Mouse (Mus musculus) kidney, postnatal 4 days (tissue): ENCODE measurements around the gene Meis1.

Experiments
- DNase-seq, 2 experiments: peaks; one replicate each; pipeline ENCODE4 v3.0.0; 2021; ENCODE audit warnings: mixed read lengths in 2 of 2

The Meis1 gene

GRCm38 (mm10) chr11:19018489-19019203 is at the start of gene Meis1:
Meis1 (minus strand) TSS chr11:19018985.
- peak; percentile 87 to 94 for DNase-seq

DNA sequence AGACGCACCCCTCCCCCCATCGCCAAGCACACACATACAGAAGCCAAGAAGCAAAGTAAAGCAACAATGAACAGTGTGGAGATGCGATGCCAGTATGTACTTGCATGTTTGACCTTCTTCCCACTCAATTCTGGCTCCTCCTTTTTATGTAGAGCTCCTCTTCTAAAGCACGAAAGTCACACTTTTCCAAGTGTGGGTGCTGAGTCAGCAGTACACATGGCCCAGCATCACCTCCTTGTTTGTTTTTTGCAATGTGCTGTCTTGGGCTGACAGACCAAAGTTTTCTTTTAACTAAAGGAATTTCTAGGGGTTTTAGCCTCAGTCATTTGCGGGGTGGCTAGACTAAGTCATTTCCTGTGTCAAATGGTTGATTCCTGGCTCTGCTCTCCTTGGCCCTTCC is 48.5 kb upstream of the Meis1 start:
- DNase-seq, result no peak

DNA sequence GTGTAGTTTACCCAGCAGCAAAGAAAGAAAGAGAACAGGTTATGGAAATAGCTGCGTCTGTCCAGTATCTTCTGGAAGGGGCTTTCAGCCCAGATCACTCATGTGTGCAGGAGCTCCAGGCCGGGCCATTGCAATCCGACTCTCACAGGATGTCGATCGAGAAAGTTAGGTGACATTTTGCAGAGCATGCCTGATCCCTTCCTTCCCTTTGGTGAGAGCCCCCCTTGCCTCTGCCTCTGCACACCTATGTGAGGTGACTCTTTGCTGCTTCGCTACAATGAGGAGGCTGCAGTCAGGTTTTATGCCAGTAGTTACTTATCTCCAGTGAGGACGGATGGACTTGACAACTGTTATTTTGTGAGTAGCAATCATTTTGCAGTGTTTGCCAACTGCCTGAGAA is 30.5 kb upstream of the Meis1 start:
- no peak for DNase-seq

DNA sequence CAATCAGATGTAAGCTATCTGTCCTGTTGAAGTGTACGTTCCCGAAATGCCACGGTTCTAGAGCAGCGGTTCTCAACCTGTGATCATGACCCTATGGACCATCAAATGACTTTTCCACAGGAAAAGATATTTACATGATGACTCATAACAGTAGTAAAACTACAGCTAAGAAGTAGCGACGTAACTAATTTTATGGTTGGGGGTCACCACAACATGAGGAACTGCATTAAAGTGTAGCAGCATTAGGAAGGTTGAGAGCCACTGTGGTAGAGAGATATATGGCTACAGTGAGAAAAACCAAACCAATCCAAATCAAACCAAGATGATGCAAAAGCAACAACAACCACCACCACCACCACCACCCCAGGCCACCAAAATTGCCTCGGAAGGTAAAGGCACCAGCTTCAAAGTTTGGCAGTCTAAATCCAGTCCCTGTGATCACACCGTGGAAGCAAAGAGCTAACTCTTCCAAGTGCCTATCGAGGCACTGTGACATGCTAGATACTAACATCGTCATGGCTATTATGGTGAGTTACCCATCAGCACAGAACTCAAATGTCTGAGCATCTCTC is 17.9 kb upstream of the Meis1 start:
- DNase-seq, result no peak

DNA sequence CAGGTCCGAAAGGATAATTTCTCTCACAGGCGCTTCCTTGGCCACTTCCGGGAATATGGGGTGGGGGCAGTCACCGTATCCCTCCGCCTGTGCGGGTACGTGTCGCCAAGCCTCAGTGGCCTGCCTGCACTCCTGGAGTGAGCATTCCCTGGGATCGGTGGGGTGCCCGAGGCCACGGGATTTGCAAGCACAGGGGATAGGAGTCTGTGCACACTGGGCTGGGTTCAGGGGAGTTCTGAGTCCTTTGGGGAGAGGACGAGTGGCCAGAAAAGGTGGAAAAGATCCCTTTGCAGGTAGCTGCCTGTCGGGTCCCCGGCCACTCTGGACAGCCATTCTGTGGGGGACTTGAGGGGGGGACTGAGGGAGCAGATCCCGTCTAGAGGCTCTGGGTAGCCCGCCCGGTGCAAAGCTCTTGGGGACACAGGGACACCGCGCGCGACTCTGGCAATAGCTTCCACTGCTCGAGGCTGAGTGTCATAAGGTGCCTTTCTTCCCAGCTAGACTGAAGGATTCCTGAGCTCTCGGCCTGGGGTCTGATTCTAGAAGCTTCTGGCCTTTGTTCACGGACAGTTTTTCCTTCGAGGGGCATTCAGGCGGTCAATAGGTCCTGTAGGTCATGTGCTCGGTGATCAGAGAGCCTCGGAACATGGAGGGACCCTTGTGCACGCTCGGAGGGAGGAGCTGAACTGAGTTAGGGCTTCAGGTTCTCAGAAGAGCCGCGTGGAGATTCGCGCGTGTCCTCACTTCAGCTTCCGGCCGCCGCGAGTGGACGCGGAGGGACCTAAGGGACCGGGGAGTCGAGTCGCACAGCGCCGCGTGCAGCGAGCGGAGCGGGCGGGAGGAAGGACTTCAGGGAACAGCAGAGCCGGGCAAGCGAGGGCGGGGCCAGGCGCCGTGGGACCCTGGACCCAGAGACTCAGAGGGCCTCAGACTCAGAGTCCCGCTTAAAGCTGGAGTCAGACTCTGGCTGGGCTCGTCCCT is 8.1 kb upstream of the Meis1 start:
- DNase-seq, result peak; percentile 83 to 89

DNA sequence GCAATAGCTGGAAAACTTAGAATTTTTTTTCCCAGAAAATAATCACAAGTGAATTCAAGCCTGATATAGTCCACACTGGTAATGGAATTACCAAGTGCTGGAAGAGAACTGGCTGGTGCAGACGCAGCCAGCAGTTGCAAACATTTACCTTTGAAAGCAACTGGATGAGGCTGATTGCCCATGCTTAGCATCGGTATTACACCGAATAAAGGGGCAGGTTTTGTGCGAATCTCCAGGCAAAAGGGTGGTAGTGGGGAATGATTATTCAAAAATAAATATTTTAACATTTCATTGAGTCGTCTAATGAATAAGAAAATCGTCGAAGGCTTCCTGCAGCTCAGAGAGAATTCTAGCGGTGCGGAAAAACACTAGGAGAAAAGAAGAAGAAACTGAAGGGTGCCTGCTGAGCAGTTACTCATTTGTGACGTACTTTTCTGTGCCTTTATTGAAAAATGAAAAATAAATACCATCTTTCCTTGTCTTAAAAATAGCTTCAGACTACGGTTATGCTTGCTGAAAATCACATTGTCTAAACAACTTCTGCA is 7.3 kb upstream of the Meis1 start:
- DNase-seq, result peak in 1 of 2 experiments; percentile 11

- peak in 1 of 2 experiments; percentile 17 for DNase-seq
Measured at GRCm38 (mm10) chr11:19024496-19025265, 5.9 kb upstream of the Meis1 start.

DNA sequence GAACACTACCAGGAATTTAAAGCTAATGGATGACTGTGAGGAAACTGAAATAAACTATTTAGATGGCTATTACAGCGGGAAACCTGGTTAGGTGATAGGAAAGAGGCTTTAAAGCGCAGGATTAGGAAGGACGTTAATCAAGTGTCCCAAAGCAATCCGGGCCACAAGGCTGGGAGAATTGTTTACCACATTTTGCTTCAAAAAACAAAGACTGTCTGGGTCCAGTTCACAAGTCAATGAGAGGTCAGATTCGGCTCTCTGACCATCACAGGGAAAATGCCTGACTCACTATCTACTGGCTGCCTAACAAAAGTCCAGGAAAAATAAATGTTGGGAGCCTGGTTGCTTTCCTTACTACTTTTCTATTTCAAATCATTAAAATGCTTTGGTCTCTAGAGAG is 4.6 kb upstream of the Meis1 start:
- peak in 1 of 2 experiments; percentile 26 for DNase-seq

GRCm38 (mm10) chr11:19022576-19022975 is 3.8 kb upstream of the Meis1 start:
- peak in 1 of 2 experiments; percentile 15 for DNase-seq

GRCm38 (mm10) chr11:19020951-19021710 is 2.3 kb upstream of the Meis1 start:
- peak; percentile 51 to 63 for DNase-seq

DNA sequence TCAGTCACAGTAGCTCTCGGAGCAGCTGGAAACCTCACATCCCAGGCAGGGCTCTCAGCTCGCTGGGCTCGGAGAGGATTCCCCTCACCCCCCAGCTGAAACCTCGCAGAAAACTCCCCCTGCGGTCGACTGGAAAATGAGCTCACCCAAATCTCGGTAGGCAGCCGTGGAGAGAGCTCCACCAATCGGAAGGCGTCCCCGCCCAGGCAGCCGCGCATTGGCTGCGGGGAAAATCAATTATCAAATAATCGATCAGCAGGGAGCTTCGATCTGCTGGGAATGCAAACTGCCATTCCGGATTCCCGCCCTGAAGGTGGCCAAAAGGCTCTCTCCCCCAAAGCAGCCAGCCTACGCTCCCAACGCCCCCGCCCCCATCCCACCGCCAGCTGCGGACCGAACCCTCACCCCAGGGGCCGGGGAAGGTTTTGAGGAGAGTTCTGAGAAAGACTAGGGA is 1.6 kb upstream of the Meis1 start:
- DNase-seq, result peak; percentile 89 to 94

GRCm38 (mm10) chr11:19019204-19020171 is 703 bp upstream of the Meis1 start:
- DNase-seq, result peak; percentile 74 to 80

DNA sequence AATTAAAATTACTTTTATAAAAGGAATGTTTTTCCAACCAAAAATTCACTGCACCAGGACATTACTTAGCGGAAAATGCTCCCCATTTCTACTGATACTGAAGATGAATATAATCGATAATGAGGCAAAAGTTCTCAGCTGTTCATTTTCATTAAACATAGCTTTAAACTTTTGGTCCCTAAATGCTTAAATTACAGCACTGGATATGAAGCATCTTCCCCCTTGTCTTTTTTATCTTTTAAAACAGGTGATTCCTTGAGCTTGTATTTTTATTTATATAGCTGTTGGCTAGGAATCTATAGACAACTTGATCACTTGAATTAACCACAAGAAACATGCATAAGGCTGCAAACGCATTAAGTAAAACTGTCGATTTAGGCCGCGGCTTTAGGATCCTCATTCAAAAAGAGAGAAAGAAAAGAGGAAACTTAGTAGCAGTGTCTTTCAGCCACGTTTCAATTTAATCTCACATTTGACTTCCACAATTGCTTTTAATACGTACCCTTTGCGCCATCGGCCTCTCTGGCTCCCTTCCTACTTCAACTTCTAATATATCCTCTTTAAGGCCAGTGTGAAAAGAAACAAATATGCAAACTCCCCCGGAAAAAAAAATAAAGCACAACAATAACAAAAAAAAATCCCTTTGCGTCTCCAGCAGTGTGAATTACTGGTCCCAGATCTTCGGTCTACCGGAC is 919 bp downstream of the Meis1 start:
- no peak for DNase-seq

DNA sequence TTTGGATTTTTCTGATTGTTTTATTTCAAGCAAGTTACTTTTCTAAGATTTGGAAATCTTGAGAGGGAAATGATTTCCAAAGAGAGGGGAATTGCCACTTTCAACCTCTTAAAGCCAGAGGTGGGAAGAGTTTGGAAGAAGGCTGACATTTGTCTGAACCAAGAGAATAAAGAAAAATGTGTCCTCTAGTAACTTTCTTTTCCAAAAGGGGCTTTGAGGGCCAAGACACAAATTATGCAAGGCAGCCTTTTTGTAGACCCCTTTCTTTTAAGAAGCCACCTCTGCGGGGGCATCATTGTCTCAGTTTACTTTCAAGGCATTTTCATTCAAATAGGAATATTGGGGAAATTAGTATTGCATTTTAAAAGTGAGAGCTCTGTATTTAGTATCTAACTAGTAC is 1.5 kb downstream of the Meis1 start:
- no peak for DNase-seq

- peak in 1 of 2 experiments; percentile 28 for DNase-seq
Measured at GRCm38 (mm10) chr11:19016481-19017220, 2.1 kb downstream of the Meis1 start.

- peak; percentile 36 to 52 for DNase-seq
Measured at GRCm38 (mm10) chr11:19015731-19016461, 2.9 kb downstream of the Meis1 start.

DNA sequence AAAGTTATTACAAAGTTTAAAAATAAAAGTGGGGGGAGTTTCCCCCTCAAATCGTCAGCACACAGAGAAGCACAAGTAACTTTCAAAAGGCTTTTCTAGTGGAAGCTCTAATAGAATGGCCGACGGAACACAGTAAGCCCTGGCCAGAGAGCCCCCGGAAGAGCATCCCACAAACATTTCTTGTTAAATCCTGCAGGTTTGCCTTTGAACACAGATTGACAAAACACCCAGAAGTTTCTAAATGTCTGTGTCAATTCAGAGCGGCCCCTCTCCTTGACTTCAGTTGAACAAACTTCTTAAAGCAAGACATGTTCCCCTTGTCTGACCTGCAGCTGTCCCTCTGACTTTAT is 3.4 kb downstream of the Meis1 start:
- DNase-seq, result no peak
